ENCODE assay signal across 15 mouse cellular contexts in the genomic region with DNA sequence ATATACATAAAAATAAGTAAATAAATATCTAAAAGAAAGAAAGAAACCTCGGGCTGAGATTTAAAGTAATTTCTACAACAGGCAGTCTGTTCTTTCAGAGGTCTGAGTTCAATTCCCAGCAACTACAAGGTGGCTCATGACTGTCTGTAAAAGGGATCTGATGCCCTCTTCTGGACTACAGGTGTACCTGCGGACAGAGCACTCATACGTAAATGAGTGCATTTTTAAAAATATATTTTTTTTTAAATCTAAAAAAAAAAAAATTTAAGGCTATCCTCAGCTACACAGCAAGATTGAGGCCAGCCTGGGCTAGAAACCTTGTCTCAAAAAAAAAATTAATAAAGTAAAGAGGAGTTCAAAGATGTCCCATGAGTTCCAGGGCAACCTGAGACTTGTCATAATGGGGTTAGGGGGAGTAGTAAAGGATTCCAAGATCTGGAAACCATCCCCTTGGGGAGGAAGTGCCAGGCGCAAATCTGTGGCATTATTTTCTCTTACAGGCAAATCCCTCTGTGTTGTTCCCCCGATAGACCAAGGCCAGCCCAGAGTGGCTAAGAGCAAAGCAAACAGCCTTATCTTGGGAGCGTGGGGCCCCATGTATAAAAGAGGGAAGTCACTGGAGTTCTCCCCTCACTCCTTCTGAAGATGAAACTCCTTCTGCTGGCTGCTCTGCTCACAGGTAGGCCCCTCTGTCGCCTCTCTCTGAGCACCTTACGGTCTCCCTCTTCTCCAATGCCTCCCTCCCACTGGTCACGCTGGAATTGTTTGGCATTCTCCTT. TPM values are rescaled to one million over a fixed set of nuclear protein-coding genes. Genes with fewer than 3 reads are reported as not detected.
DNase-seq lines count a peak whose midpoint lies in the region; ATAC-seq lines count a peak whose summit lies in the region.
"Had no signal": no experiment of that assay in that cellular context is flagged by ENCODE, and none has a peak within 500 bp of the region (broad histone marks: within the 10 kb centered on the region; RNA-seq: fewer than 3 reads in every experiment).

A gene (plus strand): TSS at position 621 of the 779 bp plus-strand sequence.

- 0 out of 2 replicates have a peak within 1 kb of the TSS, but pooled peaks have one; percentile 3 for H3K27ac ChIP-seq in heart, embryonic 10.5 days
- H3K27ac ChIP-seq in lung, embryonic 16.5 days (ENCODE audit: low read length): no peak within 1 kb of the TSS
- H3K27ac ChIP-seq: hindbrain, embryonic 13.5 days; macrophage had no signal

- peak; percentile 29; the same call in 1 of the 2 replicates for ATAC-seq in lung, embryonic 16.5 days (ENCODE audit: low read depth)

- no peak for DNase-seq in heart, embryonic 10.5 days (ENCODE audit: low spot score)
- no peak for DNase-seq in heart, postnatal 36 days
- DNase-seq in A20 (ENCODE audit: low read depth, low spot score) (peak; percentile 51), R1 (ENCODE audit: low read depth, low spot score) (peak; percentile 75)
- DNase-seq in adrenal gland, postnatal 14 days: no peak
- DNase-seq in adrenal gland, postnatal 25 days: no peak
- no peak for DNase-seq in adrenal gland, adult 18-20 months (ENCODE audit: low spot score in 2 of 2)
- DNase-seq: heart, adult 18-20 months; kidney, postnatal 25 days; retina, postnatal 1 day had no signal

- no peak within 1 kb of the TSS for H3K4me2 ChIP-seq in lung, embryonic 16.5 days (ENCODE audit: low read depth, low read length)
- H3K4me2 ChIP-seq: hindbrain, embryonic 13.5 days had no signal

- no peaks in the 10 kb centered on the region for H3K27me3 ChIP-seq in heart, embryonic 10.5 days (ENCODE audit: insufficient read depth, poor library complexity, severe bottlenecking)
- H3K27me3 ChIP-seq in lung, embryonic 16.5 days (ENCODE audit: control insufficient read depth, insufficient read depth, low read depth, low read length): no peaks in the 10 kb centered on the region
- H3K27me3 ChIP-seq: hindbrain, embryonic 13.5 days had no signal

- intact Hi-C loops in heart, postnatal 36 days (cut with DNase I): no loop called here

- no peaks in the 10 kb centered on the region for H3K9me3 ChIP-seq in heart, embryonic 10.5 days
- H3K9me3 ChIP-seq in lung, embryonic 16.5 days (ENCODE audit: control insufficient read depth, low read length): no peaks in the 10 kb centered on the region
- H3K9me3 ChIP-seq: hindbrain, embryonic 13.5 days had no signal

- H3K36me3 ChIP-seq in heart, embryonic 10.5 days: no peaks in the 10 kb centered on the region
- no peaks in the 10 kb centered on the region for H3K36me3 ChIP-seq in lung, embryonic 16.5 days (ENCODE audit: control insufficient read depth, insufficient read depth, low read length)
- H3K36me3 ChIP-seq: hindbrain, embryonic 13.5 days had no signal

- 42% methylated on average over 9 of the region's 9 CpGs for WGBS in heart, embryonic 10.5 days
- WGBS in lung, embryonic 16.5 days: 26% methylated on average over 9 of the region's 9 CpGs

- H3K9ac ChIP-seq in lung, embryonic 16.5 days (ENCODE audit: low read length): no peak within 1 kb of the TSS
- H3K9ac ChIP-seq: hindbrain, embryonic 13.5 days had no signal

- H3K4me1 ChIP-seq in heart, embryonic 10.5 days: peaks cover 10% of the 10 kb centered on the region
- no peaks in the 10 kb centered on the region; the same call in 1 of the 2 replicates for H3K4me1 ChIP-seq in lung, embryonic 16.5 days (replicated peaks; ENCODE audit: control insufficient read depth, insufficient read depth, low read length)

- H3K4me3 ChIP-seq in heart, embryonic 10.5 days: no peak within 1 kb of the TSS
- H3K4me3 ChIP-seq in lung, embryonic 16.5 days (ENCODE audit: low read length): no peak within 1 kb of the TSS
- H3K4me3 ChIP-seq: hindbrain, embryonic 13.5 days had no signal

RNA-seq across cellular contexts. Expression of the gene that starts here (rescaled TPM):
- polyA plus RNA-seq in heart, embryonic 10.5 days (2016; fragmentation: Nextera tagmentation; extraction: Ambion mirVana): 0.48 and 1.4 TPM in 2 replicates
- not detected for total RNA-seq in heart, postnatal 36 days (2021)
- polyA plus RNA-seq in lung, embryonic 16.5 days (2015; fragmentation: Nextera tagmentation; extraction: Ambion mirVana): 9.7 and 9.8 TPM in 2 replicates
- not detected in 2 replicates for total RNA-seq in adrenal gland, postnatal 14 days (2021)
- not detected in 2 replicates for total RNA-seq in adrenal gland, postnatal 25 days (2021)
- not detected for total RNA-seq in adrenal gland, adult 18-20 months (2021)
- total RNA-seq: heart, adult 18-20 months; left cerebral cortex, postnatal 10 days had no signal
- polyA plus RNA-seq: forebrain, embryonic 11.5 days; hindbrain, embryonic 13.5 days; macrophage had no signal

Comparison
In these comparisons a context has a peak if more than half of its experiments do, and no peak if none do; other contexts are left out.
1. DNase-seq: peak in A20 (single experiment) and R1 (single experiment); none in heart, embryonic 10.5 days (single experiment), heart, postnatal 36 days (0 of 2), adrenal gland, postnatal 14 days (single experiment), adrenal gland, postnatal 25 days (single experiment) and adrenal gland, adult 18-20 months (0 of 2).